Mouse (Mus musculus): ENCODE measurements around the gene Cep350. TPM values are rescaled to one million over a fixed set of nuclear protein-coding genes. Genes with fewer than 3 reads are reported as not detected.
A peak's percentile ranks its signal among the peaks of the same experiment; 100 is the strongest.

Cep350 gene
- polyA plus RNA-seq, 1 experiment from 2014 or later, result 9.0 TPM

DNA sequence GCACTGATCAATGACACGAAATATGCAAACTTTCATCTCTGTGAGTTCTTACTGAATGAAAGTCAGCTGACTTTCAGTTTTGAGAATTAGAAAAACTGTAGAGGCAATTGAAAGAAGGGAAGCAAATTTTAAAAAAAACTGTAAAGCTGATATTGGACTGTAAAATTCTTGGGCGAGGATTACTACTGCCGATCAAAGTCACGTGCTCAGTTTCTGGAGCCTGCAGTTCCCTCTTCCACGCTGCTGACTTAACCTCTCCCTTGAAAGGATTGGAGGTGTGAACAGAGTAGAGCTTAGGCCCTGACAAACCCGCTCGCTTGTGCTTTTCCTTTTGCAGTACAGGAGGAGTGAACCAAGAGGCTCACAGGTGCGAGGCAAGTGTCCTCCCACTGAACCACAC is 29.3 kb upstream of the Cep350 start:
- ATAC-seq (ENCODE audit: low FRiP score, low TSS enrichment) (no peak), DNase-seq (ENCODE audit: low spot score) (no peak)
- Histone ChIP-seq H3K36me3 (ENCODE audit: control insufficient read depth, insufficient read depth, low read length) (peaks cover 6% of the 10 kb centered on the region), H3K4me2 (replicated peaks; ENCODE audit: low read depth) (no peak overlapping the region), H3K9me3 (ENCODE audit: control insufficient read depth, low read length) (no peaks in the 10 kb centered on the region), H3K27ac (replicated peaks) (no peak overlapping the region), H3K4me3 (ENCODE audit: low read depth, low read length) (no peak overlapping the region), H3K4me1 (replicated peaks; ENCODE audit: control insufficient read depth, insufficient read depth) (no peaks in the 10 kb centered on the region), H3K9ac (ENCODE audit: low read length) (no peak overlapping the region), H3K27me3 (ENCODE audit: control insufficient read depth, insufficient read depth, low read length) (no peaks in the 10 kb centered on the region)
- WGBS, result 89% methylated on average over 8 of the region's 8 CpGs
- TF ChIP-seq CTCF (IDR thresholded peaks at IDR 0.05; ENCODE audit: low read depth), result no peak
- no peak for TF ChIP-seq EP300 (optimal IDR thresholded peaks at IDR 0.05)

DNA sequence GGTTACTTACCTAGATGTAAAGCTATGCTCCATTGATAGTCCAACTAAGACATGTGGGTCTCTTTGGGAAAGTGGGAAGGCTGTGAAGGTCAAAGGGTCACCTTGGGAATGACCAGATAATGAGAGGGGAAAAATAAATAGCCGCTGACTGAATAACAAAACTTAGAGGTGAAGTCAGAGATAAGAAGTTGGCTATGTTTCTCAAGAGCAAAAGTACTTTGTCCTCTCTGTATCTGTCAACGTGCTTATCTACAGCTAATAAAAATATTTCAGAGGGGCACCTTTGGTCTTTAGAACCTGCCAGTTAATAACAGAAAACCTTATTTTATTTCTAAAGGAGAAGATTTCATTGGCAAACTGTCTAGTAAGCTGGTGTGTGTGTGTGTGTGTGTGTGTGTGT is 22.6 kb upstream of the Cep350 start:
- no peak overlapping the region for H3K4me3 ChIP-seq (ENCODE audit: low read depth, low read length)
- 29% methylated on average over 2 of the region's 2 CpGs for WGBS
- ATAC-seq (ENCODE audit: low FRiP score, low TSS enrichment), result no peak
- no peak overlapping the region for H3K27ac ChIP-seq (replicated peaks)
- H3K9ac ChIP-seq (ENCODE audit: low read length), result no peak overlapping the region
- no peaks in the 10 kb centered on the region for H3K4me1 ChIP-seq (replicated peaks; ENCODE audit: control insufficient read depth, insufficient read depth)
- no peaks in the 10 kb centered on the region for H3K36me3 ChIP-seq (ENCODE audit: control insufficient read depth, insufficient read depth, low read length)
- TF ChIP-seq CTCF (IDR thresholded peaks at IDR 0.05; ENCODE audit: low read depth), result no peak
- H3K9me3 ChIP-seq (ENCODE audit: control insufficient read depth, low read length), result no peaks in the 10 kb centered on the region
- no peak for DNase-seq (ENCODE audit: low spot score)
- no peak overlapping the region for H3K4me2 ChIP-seq (replicated peaks; ENCODE audit: low read depth)
- H3K27me3 ChIP-seq (ENCODE audit: control insufficient read depth, insufficient read depth, low read length), result no peaks in the 10 kb centered on the region

GRCm38 (mm10) chr1:155994524-155994923 is 21.5 kb upstream of the Cep350 start:
- WGBS, result 34% methylated on average over 2 of the region's 2 CpGs
- Histone ChIP-seq H3K4me2 (replicated peaks; ENCODE audit: low read depth) (no peak overlapping the region), H3K27me3 (ENCODE audit: control insufficient read depth, insufficient read depth, low read length) (no peaks in the 10 kb centered on the region), H3K4me1 (replicated peaks; ENCODE audit: control insufficient read depth, insufficient read depth) (no peaks in the 10 kb centered on the region), H3K4me3 (ENCODE audit: low read depth, low read length) (no peak overlapping the region), H3K9me3 (ENCODE audit: control insufficient read depth, low read length) (no peaks in the 10 kb centered on the region), H3K36me3 (ENCODE audit: control insufficient read depth, insufficient read depth, low read length) (no peaks in the 10 kb centered on the region), H3K27ac (replicated peaks) (no peak overlapping the region), H3K9ac (ENCODE audit: low read length) (no peak overlapping the region)
- TF ChIP-seq EP300 (optimal IDR thresholded peaks at IDR 0.05) (no peak), CTCF (IDR thresholded peaks at IDR 0.05; ENCODE audit: low read depth) (no peak)
- DNase-seq (ENCODE audit: low spot score), result no peak
- ATAC-seq (ENCODE audit: low FRiP score, low TSS enrichment), result peak; percentile 75

DNA sequence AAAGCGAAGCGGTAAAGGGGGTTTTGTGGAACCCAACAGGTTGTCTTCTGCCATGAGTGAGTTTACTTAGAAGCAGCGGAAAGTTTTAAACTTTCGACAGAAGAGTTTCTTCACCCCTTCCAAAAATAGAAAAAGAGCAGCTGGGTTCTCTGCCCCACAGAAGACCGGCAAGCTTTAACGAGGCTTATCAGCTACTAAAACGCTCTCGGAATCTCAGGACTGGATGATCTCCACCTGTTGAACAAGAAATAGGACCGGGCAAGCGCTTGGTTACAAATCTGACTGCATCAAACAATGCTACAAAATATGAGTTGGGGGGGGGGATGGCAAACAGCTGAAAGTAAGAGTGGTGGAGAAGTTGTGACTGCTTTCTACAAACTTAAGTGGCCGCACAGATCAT is 17.3 kb upstream of the Cep350 start:
- TF ChIP-seq CTCF (IDR thresholded peaks at IDR 0.05; ENCODE audit: low read depth) (no peak), EP300 (optimal IDR thresholded peaks at IDR 0.05) (no peak)
- H3K4me1 ChIP-seq (replicated peaks; ENCODE audit: control insufficient read depth, insufficient read depth), result no peaks in the 10 kb centered on the region
- H3K36me3 ChIP-seq (ENCODE audit: control insufficient read depth, insufficient read depth, low read length), result no peaks in the 10 kb centered on the region
- WGBS, result 39% methylated on average over 11 of the region's 11 CpGs
- H3K4me2 ChIP-seq (replicated peaks; ENCODE audit: low read depth), result no peak overlapping the region
- no peak overlapping the region for H3K9ac ChIP-seq (ENCODE audit: low read length)
- ATAC-seq (ENCODE audit: low FRiP score, low TSS enrichment) (no peak), DNase-seq (ENCODE audit: low spot score) (no peak)
- H3K27me3 ChIP-seq (ENCODE audit: control insufficient read depth, insufficient read depth, low read length), result no peaks in the 10 kb centered on the region
- H3K4me3 ChIP-seq (ENCODE audit: low read depth, low read length), result no peak overlapping the region
- no peak overlapping the region for H3K27ac ChIP-seq (replicated peaks)
- H3K9me3 ChIP-seq (ENCODE audit: control insufficient read depth, low read length), result no peaks in the 10 kb centered on the region

- Histone ChIP-seq H3K9ac (ENCODE audit: low read length) (no peak overlapping the region), H3K9me3 (ENCODE audit: control insufficient read depth, low read length) (no peaks in the 10 kb centered on the region), H3K27me3 (ENCODE audit: control insufficient read depth, insufficient read depth, low read length) (no peaks in the 10 kb centered on the region), H3K36me3 (ENCODE audit: control insufficient read depth, insufficient read depth, low read length) (no peaks in the 10 kb centered on the region), H3K27ac (replicated peaks) (no peak overlapping the region), H3K4me1 (replicated peaks; ENCODE audit: control insufficient read depth, insufficient read depth) (no peaks in the 10 kb centered on the region), H3K4me3 (ENCODE audit: low read depth, low read length) (no peak overlapping the region), H3K4me2 (replicated peaks; ENCODE audit: low read depth) (no peak overlapping the region)
- ATAC-seq (ENCODE audit: low FRiP score, low TSS enrichment) (no peak), DNase-seq (ENCODE audit: low spot score) (no peak)
- TF ChIP-seq EP300 (optimal IDR thresholded peaks at IDR 0.05) (no peak), CTCF (IDR thresholded peaks at IDR 0.05; ENCODE audit: low read depth) (no peak)
- 13% methylated on average over 2 of the region's 2 CpGs for WGBS
Observed at GRCm38 (mm10) chr1:155989387-155989786, 16.3 kb upstream of the Cep350 start.

DNA sequence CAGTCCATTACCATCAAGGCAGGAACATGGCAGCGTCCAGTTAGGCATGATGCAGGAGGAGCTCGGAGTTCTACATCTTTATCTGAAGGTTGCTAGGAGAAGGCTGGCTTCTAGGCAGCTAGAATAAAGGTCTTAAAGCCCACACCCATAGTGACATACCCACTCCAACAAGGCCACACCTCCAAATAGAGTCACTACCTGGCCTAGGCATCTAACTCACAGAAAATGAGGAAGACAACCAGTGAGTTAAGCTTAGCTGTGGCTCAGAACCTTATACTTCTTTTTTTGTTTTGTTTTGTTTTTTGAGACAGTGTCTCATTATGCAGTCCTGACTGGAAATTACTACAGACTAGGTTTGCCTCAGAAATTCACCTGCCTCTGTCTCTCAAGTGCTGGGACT is 14.6 kb upstream of the Cep350 start:
- 80% methylated on average over 2 of the region's 2 CpGs for WGBS
- Histone ChIP-seq H3K27me3 (ENCODE audit: control insufficient read depth, insufficient read depth, low read length) (no peaks in the 10 kb centered on the region), H3K36me3 (ENCODE audit: control insufficient read depth, insufficient read depth, low read length) (no peaks in the 10 kb centered on the region), H3K9ac (ENCODE audit: low read length) (no peak overlapping the region), H3K4me3 (ENCODE audit: low read depth, low read length) (no peak overlapping the region), H3K4me1 (replicated peaks; ENCODE audit: control insufficient read depth, insufficient read depth) (no peaks in the 10 kb centered on the region), H3K27ac (replicated peaks) (no peak overlapping the region), H3K9me3 (ENCODE audit: control insufficient read depth, low read length) (no peaks in the 10 kb centered on the region), H3K4me2 (replicated peaks; ENCODE audit: low read depth) (no peak overlapping the region)
- TF ChIP-seq EP300 (optimal IDR thresholded peaks at IDR 0.05), result no peak
- TF ChIP-seq CTCF (IDR thresholded peaks at IDR 0.05; ENCODE audit: low read depth), result no peak
- ATAC-seq (ENCODE audit: low FRiP score, low TSS enrichment), result peak; percentile 75; the same call in 1 of the 2 replicates
- DNase-seq (ENCODE audit: low spot score), result no peak
